Mouse (Mus musculus) brain, embryonic 14.5 days (tissue): ENCODE measurements around the gene Map3k3. TPM values are rescaled to one million over a fixed set of nuclear protein-coding genes. Genes with fewer than 3 reads are reported as not detected.

Experiments
- DNase-seq: peaks from one replicate; pipeline ENCODE4 v3.0.0-alpha.2; 2011; ENCODE audit warnings: low read depth
- CTCF ChIP-seq: fragments of 200-500 bp; IDR thresholded peaks from 2 replicates; pipeline ENCODE4 v1.5.1; 2012; ENCODE audit warnings: inconsistent platforms, mild to moderate bottlenecking, moderate library complexity, borderline replicate concordance; ENCODE audit not compliant: insufficient read depth, insufficient read length; ENCODE audit errors: extremely low read depth
- POLR2A ChIP-seq: fragments of 200-500 bp; IDR thresholded peaks from 2 replicates; pipeline ENCODE4 v1.6.1; 2012; ENCODE audit warnings: mild to moderate bottlenecking, inconsistent platforms, borderline replicate concordance; ENCODE audit not compliant: poor library complexity, insufficient read depth, insufficient read length, severe bottlenecking; ENCODE audit errors: extremely low read depth
- polyA plus RNA-seq: library from polyadenylated mRNA; depleted of rRNA; stranded (reverse); fragments of >200 nt; gene quantifications from 2 replicates; pipeline ENCODE4 v1.2.3, GENCODE M21; 2012

Gene Map3k3
- polyA plus RNA-seq, 1 experiment = 33.5 TPM

DNA sequence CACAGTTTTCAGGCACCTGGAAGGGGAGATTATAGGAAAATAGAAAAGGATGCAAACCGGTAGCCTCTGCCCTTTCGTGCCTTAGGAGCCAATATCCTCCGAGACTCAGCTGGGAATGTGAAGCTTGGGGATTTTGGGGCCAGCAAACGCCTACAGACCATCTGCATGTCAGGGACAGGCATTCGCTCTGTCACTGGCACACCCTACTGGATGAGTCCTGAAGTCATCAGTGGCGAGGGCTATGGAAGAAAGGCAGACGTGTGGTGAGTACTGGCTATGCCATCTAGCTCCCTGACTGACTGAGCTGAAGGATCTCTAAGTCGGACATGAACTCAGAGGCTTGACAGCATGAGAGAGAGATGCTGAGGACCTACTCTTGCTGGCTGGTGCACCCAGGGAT lies 67.7 kb downstream of the Map3k3 start:
- TF ChIP-seq CTCF (no peak), POLR2A (no peak)
- DNase-seq = no peak

DNA sequence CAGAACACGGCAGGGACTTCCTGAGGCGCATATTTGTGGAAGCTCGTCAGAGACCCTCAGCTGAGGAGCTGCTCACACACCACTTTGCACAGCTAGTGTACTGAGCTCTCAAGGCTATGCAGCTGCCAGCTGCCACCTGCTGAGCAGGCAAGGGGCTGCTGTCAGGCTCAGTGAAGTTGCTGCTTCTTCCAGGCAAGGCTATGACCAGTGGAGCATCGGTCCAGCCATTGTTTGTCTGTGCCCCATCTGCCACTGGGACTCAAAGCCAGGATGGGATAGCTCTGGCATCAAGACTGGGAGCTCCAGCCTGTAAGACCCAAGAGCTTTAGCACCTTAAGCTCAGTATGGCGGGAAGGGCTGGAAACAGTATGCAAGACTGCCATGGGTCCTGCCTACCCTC lies 69.7 kb downstream of the Map3k3 start:
- DNase-seq = peak; percentile 17
- TF ChIP-seq POLR2A (no peak), CTCF (no peak)

DNA sequence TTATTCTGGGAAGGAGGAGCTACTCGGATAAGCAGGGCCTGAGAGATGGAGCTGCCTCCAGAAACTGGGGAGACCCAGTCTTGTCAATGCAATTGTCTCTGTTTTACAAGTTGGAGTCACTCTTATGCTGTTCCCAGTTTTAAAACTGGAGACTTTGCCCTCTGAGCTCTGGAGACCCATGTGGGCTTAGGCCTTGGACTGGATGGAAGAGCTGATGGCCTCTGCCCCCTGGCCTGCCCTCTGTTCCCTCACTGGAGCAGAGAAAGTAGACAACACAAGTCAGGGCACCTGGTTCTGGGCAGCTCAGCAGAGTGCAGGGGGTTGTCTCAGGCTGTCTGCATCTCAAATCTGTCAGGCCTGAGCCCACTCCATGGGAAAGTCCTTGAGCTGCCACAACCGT lies 70.4 kb downstream of the Map3k3 start:
- no peak for DNase-seq
- TF ChIP-seq POLR2A = no peak

DNA sequence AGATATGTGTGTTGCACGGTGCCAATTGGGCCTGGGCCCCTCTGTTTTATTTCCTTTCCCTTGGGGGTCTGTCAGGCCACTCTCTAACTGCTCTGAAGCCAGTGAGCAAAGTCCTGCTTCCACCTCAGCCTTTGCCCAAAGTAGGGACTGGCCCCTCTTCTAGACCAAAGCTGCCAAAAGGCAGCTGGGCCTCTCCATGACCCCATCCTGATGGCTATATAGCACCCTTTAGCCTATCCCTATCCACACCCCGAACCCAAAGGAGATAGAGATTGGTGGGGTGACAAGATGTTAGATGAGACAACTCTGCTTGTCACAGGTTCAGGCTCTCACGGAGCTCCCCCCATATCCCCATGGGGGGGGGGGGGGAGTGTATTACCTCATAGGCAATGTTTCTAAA lies 71.3 kb downstream of the Map3k3 start:
- TF ChIP-seq CTCF (no peak), POLR2A (no peak)
- no peak for DNase-seq

DNA sequence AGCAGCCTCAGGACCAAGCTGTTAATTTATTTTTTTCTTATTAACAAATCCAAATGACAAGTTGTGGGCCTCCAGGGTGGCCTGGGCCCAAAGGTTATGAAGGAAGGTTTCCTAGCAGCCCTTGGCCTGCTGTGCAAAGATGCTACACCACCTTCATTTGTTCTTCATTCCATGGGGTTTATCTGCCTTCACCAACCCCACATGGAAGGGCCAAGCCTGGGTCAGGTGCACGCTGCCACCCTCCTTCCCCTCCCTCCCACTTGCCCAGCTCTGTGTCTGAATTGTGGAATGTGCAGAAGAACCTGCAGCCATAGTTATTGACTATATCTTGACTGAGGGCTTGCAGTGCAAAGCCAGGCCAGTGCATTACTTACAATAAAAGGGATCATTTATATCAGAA lies 71.8 kb downstream of the Map3k3 start:
- TF ChIP-seq POLR2A (no peak), CTCF (no peak)
- no peak for DNase-seq

DNA sequence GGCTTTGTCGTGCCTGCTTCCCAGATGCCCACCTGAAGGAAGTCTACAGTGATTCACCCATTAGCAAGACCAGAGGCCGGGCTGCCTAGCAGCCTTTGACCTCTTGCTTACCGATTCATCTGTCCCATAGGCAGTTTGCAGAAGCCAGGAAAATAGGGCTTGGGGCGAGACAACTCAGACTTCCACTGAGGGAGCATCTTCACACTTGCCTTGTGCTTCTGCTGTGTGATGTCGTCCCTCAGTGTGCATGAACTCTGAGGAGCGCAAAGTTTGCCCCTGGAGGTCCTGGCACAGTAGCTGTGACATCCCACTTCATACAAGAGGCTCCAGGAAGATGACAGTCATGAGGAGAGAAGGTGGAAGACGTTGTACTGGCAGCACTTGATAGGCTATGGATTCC lies 72.7 kb downstream of the Map3k3 start:
- no peak for TF ChIP-seq CTCF
- TF ChIP-seq POLR2A = no peak

DNA sequence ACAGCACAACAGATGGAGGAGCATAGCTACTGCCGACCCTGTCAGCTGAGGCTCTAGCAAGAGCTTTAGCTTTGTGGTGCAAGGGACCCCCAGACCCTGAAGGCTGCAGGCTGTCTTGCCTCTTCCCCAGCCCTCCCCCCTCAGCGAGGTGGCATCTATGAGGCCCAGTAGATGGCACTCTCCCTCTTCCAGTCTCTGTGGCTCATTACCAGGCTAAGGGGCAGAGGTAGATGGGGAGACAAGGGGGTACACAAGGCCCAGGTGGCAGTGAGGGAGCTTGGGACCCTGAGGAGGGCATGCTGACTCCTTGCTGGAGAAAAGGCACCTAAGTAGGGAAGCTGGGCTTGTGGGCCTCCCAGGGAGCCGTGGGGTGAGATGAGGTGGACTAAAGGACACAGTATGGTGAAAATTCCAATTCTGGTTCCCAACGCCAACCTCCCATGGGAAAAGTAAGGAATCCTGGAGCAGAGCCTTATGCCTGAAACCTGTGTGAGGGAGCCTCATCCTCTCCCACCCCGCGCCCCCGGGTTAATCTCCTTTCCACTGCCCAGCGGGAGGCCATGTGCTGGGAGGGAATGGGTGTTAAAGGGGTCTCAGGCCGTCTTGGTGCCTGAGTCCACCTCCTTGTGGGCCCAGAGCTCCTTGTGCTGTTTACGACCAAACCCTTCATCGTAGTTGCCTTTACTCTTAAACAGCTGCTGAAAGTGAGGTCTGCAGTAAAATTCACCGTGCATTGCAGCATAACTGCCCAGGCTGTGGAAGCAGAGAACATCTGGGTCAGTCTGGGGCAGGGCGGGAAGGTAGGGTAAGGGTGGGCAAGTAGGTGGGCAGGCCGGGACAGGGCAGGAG lies 73.9 kb downstream of the Map3k3 start:
- TF ChIP-seq POLR2A (no peak), CTCF (peak; percentile 47; the same call in 1 of the 2 replicates)
- DNase-seq = peak; percentile 53

More for the DNA sequence above, 72.7 kb downstream of the Map3k3 start:
- no peak for DNase-seq

DNA sequence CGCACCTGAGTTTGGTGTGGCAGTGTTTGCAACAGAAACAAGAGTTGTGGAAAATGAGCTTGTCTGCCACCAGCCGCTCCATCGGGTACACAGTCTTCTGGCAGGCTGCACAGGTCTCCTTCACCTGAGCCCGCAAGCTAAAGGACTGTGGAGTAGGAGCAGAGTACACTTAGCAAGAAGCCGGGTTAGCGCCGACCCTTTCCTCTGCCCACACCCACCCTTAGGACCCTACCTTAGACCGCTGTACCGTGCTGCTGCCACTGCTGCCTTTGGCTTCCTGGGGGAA lies 74.5 kb downstream of the Map3k3 start:
- TF ChIP-seq POLR2A (no peak), CTCF (no peak)
- DNase-seq = no peak

DNA sequence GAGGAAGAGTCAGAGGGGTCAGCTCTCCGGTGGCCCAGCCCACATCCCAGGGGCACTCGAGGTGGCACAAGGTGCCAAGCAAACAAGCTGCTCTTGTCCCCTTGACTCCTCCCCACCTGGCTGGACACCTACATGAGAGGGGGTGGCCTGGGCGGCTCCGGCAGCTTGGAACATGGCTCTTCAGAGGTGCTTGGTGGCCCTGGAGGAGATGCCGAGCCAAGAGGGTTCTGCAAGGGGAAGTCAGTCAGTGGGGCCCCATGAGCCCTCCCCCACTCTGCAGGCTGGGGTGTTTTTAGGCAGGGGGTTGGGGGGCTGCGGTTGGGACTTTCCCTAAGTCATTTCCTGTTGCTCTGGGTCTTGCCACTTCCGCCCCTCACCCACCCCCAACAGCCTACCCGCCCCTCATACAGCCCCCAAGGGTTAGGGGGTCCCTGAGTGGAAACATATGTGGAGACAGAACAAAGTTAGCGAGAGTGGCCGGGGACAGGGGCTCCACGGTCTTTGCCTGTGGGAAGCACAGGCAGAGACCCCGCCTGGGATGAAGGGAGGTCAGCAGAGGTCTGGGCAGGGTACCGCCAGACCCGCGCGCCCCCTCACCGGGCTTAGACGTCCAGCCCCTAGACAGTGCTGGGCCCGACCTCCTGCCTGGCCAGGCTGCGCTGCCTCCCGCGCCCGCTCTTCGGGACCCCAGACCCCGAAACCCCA lies 75.0 kb downstream of the Map3k3 start:
- peak; percentile 44 for DNase-seq
- TF ChIP-seq POLR2A (no peak), CTCF (no peak)

DNA sequence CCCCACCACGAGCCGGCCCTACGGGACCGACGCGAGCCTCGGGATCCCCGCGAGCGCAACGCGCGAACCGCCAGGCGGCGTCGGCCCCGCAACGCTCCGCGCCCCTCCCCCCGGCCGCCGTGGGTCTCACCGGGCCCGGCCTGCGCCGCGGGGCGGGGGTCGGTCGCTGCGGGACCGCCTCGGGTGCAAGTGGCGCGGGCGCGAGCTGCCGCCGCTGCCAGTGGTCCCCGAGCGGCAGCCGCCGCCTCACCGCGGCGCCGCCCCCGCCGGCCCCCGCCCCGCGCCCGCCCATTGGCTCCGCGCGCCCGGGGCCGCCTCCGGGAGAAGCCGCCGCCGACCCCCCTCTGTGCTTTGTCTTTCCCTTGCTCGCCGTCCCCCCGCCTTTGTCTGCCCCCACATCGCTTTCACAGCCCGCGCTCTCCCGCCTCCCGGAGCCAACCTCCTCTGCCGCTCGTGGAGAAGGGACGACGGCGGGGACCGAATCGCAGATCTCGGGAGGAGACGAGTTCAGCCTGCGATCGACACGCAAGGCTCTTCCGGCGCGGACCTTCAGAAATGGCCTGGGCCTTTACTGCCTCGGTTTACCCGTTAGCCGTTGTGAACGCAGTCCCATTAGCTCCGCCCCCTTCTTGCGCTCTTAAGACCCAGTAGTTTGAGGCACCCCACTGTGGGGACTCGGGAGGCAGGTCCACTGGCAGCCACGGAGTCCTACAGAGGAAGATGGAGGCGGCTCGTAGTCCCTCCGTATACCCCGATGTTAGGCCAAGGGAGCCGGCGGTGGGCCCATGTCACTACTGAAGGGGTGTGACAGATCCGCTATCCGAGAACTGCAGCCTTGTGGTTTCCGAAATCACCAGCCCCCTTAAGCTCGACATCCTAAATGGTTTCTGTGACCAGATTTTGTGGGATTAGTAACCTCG lies 75.8 kb downstream of the Map3k3 start:
- TF ChIP-seq CTCF = peak; percentile 17; the same call in 1 of the 2 replicates
- TF ChIP-seq POLR2A = peak; percentile 85
- peak; percentile 94 for DNase-seq

DNA sequence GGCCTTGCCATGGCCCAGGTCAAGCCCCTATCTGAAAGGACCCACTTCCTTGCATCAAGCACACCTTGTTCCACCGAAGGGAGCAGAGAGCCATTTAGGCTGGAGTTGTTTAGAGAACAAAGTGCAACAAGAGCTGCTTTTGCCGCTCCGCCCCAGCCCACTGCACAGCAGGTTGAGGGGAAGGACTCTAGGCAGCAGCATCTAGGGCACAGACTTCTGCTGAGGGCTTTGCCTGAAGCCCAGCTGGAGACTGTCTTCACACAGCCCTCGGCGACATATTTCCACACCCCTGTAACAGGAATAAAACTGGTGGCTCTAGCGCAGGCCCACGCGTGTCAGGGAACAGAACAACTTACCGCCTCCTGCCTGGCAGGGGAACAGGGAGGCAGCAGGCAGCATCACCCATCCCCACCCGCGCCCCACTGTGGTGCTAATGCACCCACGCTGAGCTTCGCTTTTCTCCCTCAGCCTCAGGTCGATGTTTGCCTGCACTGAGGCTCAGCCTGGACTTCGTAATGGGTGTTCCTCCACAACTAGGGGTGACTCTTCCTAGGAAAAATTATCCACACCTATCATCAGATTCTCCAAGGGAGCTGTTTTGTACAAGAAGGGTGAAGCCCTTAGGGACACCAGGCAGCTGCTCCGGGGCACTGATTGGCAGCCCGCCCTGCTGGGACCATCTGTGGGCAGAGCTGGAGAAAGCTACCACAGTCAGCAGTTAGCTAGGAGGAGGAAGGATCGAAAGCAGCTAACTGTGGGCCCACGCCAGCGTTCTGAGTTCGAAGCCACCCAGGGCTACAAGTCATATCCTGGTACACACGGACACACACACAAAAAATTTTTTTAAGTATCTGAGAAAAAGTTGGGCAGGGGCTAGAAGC lies 76.7 kb downstream of the Map3k3 start, which contains the start of the genes Gm10840 and Limd2:
TSS of gene Gm10840 (plus strand) at position 10 of the 881 bp plus-strand sequence.
TSS of gene Limd2 (minus strand) at position 20 of the 881 bp plus-strand sequence.
- TF ChIP-seq POLR2A (no peak), CTCF (no peak)
- DNase-seq = peak; percentile 79

DNA sequence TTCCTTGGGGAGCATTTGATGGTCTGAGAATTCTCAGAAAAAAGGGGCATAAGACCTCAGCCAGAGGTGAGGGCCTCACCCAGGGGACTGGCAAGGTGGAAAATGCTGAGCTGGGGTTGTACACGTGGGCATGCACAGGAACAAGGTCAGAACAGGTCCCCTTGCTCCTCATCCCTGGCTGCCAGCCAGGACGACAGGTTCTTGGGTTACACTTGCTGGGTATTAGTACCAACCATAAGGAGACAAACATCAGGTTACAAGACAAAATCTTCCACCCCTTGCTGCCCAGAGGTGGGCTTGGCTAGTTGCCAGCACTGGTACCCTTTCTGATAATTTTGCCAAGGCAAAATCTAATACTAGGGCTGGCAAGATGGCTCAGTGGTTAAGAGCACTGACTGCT lies 77.8 kb downstream of the Map3k3 start:
- TF ChIP-seq POLR2A (no peak), CTCF (no peak)
- DNase-seq = no peak
